Mouse (Mus musculus): ENCODE results near the gene Cdk19. TPM values are rescaled to one million over a fixed set of nuclear protein-coding genes. Genes with fewer than 3 reads are reported as not detected.
"Not testable (repeated sequence)": the region's sequence is repeated elsewhere in the genome, so short reads cannot be mapped to it uniquely, and the experiment has no call there.

Gene Cdk19
- total RNA-seq, 2 experiments from 2014 or later, result 30.3 to 31.5 TPM

- no peak for DNase-seq (ENCODE audit: extremely low spot score in 1 of 2, low spot score in 1 of 2)
Observed at GRCm38 (mm10) chr10:40512185-40512584, 172.8 kb downstream of the Cdk19 start.

- not testable (repeated sequence) for DNase-seq (ENCODE audit: extremely low spot score in 1 of 2, low spot score in 1 of 2)
Observed at GRCm38 (mm10) chr10:40512996-40513395, 173.6 kb downstream of the Cdk19 start.

- DNase-seq (ENCODE audit: extremely low spot score in 1 of 2, low spot score in 1 of 2), result no peak
Observed at GRCm38 (mm10) chr10:40515225-40515681, 175.9 kb downstream of the Cdk19 start.

GRCm38 (mm10) chr10:40516421-40516820 is 177.1 kb downstream of the Cdk19 start:
- DNase-seq (ENCODE audit: extremely low spot score in 1 of 2, low spot score in 1 of 2), result no peak

- DNase-seq (ENCODE audit: extremely low spot score in 1 of 2, low spot score in 1 of 2), result peak in 1 of 2 experiments; percentile 54
Observed at GRCm38 (mm10) chr10:40519586-40519985, 180.2 kb downstream of the Cdk19 start.

GRCm38 (mm10) chr10:40521579-40521978 is 182.2 kb downstream of the Cdk19 start:
- no peak for DNase-seq (ENCODE audit: extremely low spot score in 1 of 2, low spot score in 1 of 2)

- DNase-seq (ENCODE audit: extremely low spot score in 1 of 2, low spot score in 1 of 2), result no peak
Observed at GRCm38 (mm10) chr10:40523312-40523975, 184.1 kb downstream of the Cdk19 start.

GRCm38 (mm10) chr10:40524032-40524806 is 184.9 kb downstream of the Cdk19 start:
- DNase-seq (ENCODE audit: extremely low spot score in 1 of 2, low spot score in 1 of 2), result no peak

- DNase-seq (ENCODE audit: extremely low spot score in 1 of 2, low spot score in 1 of 2), result peak in 1 of 2 experiments; percentile 70
Observed at GRCm38 (mm10) chr10:40524991-40525390, 185.6 kb downstream of the Cdk19 start.

- no peak for DNase-seq (ENCODE audit: extremely low spot score in 1 of 2, low spot score in 1 of 2)
Observed at GRCm38 (mm10) chr10:40525616-40526155, 186.3 kb downstream of the Cdk19 start.

- DNase-seq (ENCODE audit: extremely low spot score in 1 of 2, low spot score in 1 of 2), result no peak
Observed at GRCm38 (mm10) chr10:40526301-40526761, 187.0 kb downstream of the Cdk19 start.

GRCm38 (mm10) chr10:40526986-40527385 is 187.6 kb downstream of the Cdk19 start:
- DNase-seq (ENCODE audit: extremely low spot score in 1 of 2, low spot score in 1 of 2), result no peak

GRCm38 (mm10) chr10:40527573-40527972 is 188.2 kb downstream of the Cdk19 start:
- DNase-seq (ENCODE audit: extremely low spot score in 1 of 2, low spot score in 1 of 2), result no peak

GRCm38 (mm10) chr10:40528668-40529067 is 189.3 kb downstream of the Cdk19 start:
- DNase-seq (ENCODE audit: extremely low spot score in 1 of 2, low spot score in 1 of 2), result no peak

GRCm38 (mm10) chr10:40529617-40530016 is 190.3 kb downstream of the Cdk19 start:
- DNase-seq (ENCODE audit: extremely low spot score in 1 of 2, low spot score in 1 of 2), result peak in 1 of 2 experiments; percentile 52

- no peak for DNase-seq (ENCODE audit: extremely low spot score in 1 of 2, low spot score in 1 of 2)
Observed at GRCm38 (mm10) chr10:40530661-40531060, 191.3 kb downstream of the Cdk19 start.

- DNase-seq (ENCODE audit: extremely low spot score in 1 of 2, low spot score in 1 of 2), result not testable (repeated sequence)
Observed at GRCm38 (mm10) chr10:40532586-40532985, 193.2 kb downstream of the Cdk19 start.

Measured in layer of hippocampus, postnatal 25 days (tissue).